Mouse (Mus musculus) adrenal gland, postnatal 25 days (tissue): ENCODE data around the gene Tmem119. TPM values are rescaled to one million over a fixed set of nuclear protein-coding genes. Genes with fewer than 3 reads are reported as not detected.
A peak's percentile ranks its signal among the peaks of the same experiment; 100 is the strongest.
"Not testable (repeated sequence)": the region's sequence is repeated elsewhere in the genome, so short reads cannot be mapped to it uniquely, and the experiment has no call there.

Experiments
- DNase-seq: peaks from one replicate; pipeline ENCODE4 v3.0.0; 2021; ENCODE audit warnings: mixed read lengths
- total RNA-seq: library from RNA; stranded (reverse); gene quantifications from 2 replicates; pipeline ENCODE4 v1.2.3, GENCODE M21; 2021

Gene Tmem119
- total RNA-seq, 1 experiment from 2014 or later: 7.7 TPM

GRCm38 (mm10) chr5:113788645-113789044 lies 11.7 kb downstream of the Tmem119 start:
- no peak for DNase-seq

GRCm38 (mm10) chr5:113786985-113787384 lies 13.3 kb downstream of the Tmem119 start:
- no peak for DNase-seq

- DNase-seq: not testable (repeated sequence)
These were observed 16.2 kb downstream of the Tmem119 start for GRCm38 (mm10) chr5:113784104-113784503.

GRCm38 (mm10) chr5:113783581-113784001 lies 16.7 kb downstream of the Tmem119 start:
- no peak for DNase-seq

GRCm38 (mm10) chr5:113782624-113783023 lies 17.7 kb downstream of the Tmem119 start:
- no peak for DNase-seq

- no peak for DNase-seq
These were observed 18.4 kb downstream of the Tmem119 start for GRCm38 (mm10) chr5:113781875-113782274.

GRCm38 (mm10) chr5:113781254-113781653 lies 19.1 kb downstream of the Tmem119 start:
- DNase-seq: no peak

GRCm38 (mm10) chr5:113780763-113781162 lies 19.6 kb downstream of the Tmem119 start:
- no peak for DNase-seq

- no peak for DNase-seq
These were observed 20.1 kb downstream of the Tmem119 start for GRCm38 (mm10) chr5:113780082-113780752.

GRCm38 (mm10) chr5:113779569-113779968 lies 20.7 kb downstream of the Tmem119 start:
- DNase-seq: no peak

- DNase-seq: peak; percentile 55
These were observed 22.6 kb downstream of the Tmem119 start for GRCm38 (mm10) chr5:113777728-113778127.

GRCm38 (mm10) chr5:113776896-113777226 lies 23.5 kb downstream of the Tmem119 start:
- no peak for DNase-seq

GRCm38 (mm10) chr5:113776128-113776895 lies 24.0 kb downstream of the Tmem119 start:
- DNase-seq: no peak

- peak; percentile 25 for DNase-seq
These were observed 24.7 kb downstream of the Tmem119 start for GRCm38 (mm10) chr5:113775585-113775984.

GRCm38 (mm10) chr5:113773664-113774063 lies 26.7 kb downstream of the Tmem119 start:
- DNase-seq: peak; percentile 95

- DNase-seq: no peak
These were observed 27.3 kb downstream of the Tmem119 start for GRCm38 (mm10) chr5:113772905-113773519.

- DNase-seq: peak; percentile 96
These were observed 27.8 kb downstream of the Tmem119 start, which contains the start of the genes Sart3 and Iscu for GRCm38 (mm10) chr5:113772450-113772895. Sart3 (minus strand) TSS chr5:113772510. Iscu (plus strand) TSS chr5:113772748.

GRCm38 (mm10) chr5:113771213-113772162 lies 28.8 kb downstream of the Tmem119 start:
- peak; percentile 79 for DNase-seq

- DNase-seq: no peak
These were observed 31.5 kb downstream of the Tmem119 start for GRCm38 (mm10) chr5:113768806-113769205.

- peak; percentile 23 for DNase-seq
These were observed 34.4 kb downstream of the Tmem119 start for GRCm38 (mm10) chr5:113765641-113766526.

- no peak for DNase-seq
These were observed 35.9 kb downstream of the Tmem119 start for GRCm38 (mm10) chr5:113764426-113764825.
